Mouse (Mus musculus) spleen, adult 18-20 months (tissue): Measurements from ENCODE around the gene Manba.

Source experiments
- DNase-seq, 2 experiments: peaks; one replicate each; pipeline ENCODE4 v3.0.0; 2022; ENCODE audit warnings: mixed read lengths in 2 of 2

Manba gene

DNA sequence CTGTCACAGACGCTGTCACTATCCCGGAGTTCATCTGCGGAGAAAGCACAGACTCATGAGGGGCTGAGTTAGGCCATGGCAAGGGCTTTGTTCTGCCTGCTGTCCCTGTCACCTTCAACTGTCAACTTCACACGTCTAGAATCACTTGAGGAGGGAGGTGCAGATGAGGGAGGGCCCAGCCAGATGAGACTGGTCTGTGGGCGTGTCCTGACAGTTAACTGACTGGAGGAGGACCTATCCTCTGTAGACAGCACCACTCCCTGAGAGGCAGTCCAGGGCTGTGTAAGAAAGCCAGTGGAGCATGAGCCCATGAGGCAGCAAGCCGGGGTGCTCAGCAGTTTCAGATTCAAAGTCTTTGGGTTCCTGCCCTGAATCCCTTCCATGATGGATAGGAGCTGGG is 100.1 kb downstream of the Manba start:
- no peak for DNase-seq

DNA sequence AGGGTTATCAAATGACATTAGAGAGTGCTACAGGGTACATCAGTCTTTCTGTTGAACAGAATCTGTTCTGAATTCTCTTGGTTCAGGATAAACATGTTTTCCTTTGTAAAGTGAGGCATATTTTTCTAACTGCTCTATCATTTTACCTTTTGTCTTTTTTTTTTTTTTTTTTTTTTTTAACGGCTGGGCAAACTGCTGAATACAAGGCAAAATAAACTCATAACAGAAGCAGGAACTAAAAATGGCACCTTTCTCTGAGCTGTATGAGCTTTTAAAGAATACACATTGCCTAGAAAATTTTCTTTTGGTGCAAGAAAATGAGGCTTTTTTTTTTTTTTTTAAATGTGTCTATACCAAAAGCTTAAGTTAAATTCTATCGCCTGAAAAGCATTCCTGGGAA is 100.6 kb downstream of the Manba start:
- DNase-seq, result no peak

DNA sequence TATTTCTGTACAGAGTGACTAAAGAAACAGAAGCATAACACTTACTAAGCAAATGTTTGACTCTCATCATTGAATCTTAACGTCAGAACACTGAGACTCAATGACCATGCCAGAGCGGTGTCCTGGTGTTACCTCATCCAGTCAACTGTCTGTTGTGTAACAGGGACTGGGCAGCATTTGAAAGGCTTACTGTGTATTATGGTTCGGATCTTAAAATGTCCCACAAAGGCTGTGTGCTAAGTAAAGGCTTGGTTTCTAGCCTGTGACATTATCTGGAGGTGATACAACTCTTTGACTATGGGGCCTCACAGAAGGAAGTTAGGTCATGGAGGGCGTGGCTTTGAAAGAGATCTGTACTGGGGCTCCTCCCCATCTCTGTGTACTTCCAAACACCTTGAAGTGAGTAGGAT is 101.1 kb downstream of the Manba start:
- DNase-seq, result no peak

DNA sequence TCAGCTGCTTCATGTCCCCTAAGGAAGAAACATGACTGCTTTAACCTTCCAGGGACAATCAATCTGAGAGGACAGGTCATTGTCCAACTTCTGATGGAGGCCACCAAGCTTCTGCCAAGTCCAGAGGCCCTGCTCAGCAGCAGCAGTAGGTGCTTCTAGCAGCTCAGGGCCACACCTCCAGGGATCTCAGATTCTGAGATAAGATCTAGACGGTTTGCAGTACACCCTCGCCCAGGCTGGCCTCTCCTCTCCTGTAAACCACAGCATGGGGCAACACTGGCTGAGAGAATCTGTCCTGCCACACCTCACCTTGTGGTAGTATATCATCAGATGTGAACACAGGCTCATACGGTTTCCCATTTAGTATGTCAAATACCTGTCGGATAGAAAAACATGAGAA is 105.1 kb downstream of the Manba start:
- DNase-seq, result no peak

DNA sequence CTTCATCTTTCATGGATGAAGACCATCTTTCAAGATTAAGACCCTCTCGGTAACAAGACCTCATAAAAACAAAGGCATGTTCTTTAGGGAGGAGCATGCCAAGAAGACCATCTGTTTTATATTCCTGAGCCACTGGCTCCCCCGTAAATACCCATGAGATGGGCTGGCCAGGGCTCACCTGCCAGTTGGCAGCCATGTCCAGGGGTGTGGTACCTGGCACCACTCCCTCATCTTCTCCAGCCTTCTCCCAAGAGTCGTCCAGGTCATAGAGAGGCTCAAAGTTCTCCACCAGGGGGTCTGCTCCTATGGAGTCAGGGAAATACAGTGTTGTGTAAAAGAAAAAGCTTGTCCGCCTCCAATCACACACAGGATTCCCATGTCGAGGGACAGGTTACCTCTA is 106.0 kb downstream of the Manba start:
- no peak for DNase-seq

DNA sequence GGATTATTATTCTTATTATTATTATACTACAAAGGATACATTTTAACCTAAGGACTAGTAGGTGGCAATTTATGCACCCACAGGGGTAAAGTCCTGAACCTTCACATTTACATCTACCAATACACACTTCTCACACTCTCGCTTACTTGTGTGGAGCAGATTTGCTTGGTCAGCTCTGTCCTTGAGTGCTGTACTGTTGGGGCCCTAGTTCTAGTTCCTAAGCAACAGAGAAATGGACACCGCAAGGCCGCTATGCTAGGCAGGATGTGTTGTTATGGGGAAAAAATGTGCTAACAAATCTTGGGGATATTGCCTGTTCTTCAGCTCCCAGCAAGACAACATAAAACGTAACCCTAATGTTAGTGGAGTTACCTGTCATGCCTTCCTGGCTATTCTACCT is 106.6 kb downstream of the Manba start:
- no peak for DNase-seq

DNA sequence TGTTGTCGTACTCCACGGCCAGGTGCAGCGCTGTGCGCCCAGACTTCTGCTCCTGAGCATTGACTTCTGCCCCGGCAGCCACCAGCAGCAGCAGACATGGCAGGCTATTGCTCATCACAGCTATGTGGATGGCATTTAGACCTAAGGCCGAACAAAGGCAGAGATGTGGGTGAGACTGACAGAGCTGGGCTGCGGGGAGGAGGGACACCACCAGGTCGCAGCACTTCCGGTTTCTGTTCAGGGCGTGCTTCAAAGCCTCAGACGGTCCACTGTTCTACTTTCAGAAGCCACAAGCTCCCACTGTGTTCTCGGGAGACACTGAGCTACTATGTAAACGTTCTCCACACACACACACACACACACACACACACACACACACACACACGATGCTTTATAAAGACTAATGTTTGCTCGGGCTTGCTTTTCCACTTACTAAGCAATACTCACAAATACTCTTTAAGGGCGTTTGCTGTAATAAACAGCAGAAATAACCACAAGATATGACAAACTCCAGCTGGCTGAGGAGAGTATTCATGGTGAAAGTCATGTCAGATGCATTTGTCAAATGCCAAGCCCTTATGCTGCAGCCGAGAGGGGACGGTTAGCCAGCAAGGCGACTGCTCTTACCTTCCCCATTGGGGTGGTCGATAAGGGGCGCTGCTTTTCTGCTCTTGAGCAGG is 109.0 kb downstream of the Manba start:
- DNase-seq, result peak in 1 of 2 experiments; percentile 43

DNA sequence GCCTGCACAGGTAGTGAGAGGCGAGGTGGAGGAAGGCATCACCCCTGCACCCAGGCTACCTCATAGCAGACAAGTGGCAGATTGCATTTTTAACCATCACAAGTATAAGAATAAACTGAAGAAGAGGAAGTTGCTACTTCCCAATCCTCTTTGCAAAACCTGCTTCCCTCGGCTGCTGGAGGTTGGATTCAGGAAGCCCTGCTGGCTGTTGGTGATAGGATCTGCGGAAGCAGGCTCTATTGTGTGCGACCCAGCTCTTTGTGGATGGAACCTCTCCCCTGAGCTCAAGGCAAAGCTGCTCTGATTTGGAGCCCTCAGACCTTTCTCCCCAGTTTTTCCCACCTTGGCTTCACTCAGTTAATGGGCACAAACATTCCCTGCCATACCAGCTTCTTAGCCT is 111.6 kb downstream of the Manba start:
- DNase-seq, result no peak

DNA sequence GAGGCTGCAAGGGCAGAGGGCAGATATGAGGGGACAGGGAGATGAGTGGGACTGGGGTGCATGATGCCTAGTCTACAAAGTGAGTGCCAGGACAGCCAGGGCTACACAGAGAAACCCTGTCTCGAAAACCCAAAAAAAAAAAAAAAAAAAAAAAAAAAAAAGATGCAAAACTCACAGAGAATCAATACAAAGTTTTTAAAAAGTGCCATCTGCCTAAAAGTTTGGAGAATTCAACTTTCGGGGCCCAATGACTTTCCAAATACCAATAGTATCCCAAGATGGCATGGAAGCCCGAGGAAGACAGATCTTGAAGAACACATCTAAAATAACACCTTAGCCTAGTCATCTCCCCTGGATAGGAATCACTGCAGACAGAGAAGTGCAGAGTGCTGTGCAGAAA is 112.9 kb downstream of the Manba start:
- no peak for DNase-seq

DNA sequence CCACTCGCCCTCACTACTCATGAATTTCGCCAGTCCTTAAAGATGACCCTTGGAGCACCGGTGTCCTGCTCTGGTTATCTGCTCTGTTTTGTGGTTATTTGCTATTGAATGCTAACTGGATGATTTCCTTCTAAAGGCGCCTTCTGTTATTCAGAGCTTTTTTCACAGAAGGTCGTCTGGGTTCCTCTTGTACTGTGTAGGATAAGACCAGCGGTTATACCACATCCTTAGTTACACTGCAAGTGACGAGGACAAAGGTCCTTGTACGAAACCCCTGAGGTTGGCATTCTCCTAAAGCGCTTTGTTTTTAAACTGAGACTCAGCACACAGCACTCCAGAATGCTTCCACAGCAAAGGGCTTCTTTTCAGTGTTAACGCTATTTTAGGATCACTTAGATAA is 117.3 kb downstream of the Manba start:
- no peak for DNase-seq

DNA sequence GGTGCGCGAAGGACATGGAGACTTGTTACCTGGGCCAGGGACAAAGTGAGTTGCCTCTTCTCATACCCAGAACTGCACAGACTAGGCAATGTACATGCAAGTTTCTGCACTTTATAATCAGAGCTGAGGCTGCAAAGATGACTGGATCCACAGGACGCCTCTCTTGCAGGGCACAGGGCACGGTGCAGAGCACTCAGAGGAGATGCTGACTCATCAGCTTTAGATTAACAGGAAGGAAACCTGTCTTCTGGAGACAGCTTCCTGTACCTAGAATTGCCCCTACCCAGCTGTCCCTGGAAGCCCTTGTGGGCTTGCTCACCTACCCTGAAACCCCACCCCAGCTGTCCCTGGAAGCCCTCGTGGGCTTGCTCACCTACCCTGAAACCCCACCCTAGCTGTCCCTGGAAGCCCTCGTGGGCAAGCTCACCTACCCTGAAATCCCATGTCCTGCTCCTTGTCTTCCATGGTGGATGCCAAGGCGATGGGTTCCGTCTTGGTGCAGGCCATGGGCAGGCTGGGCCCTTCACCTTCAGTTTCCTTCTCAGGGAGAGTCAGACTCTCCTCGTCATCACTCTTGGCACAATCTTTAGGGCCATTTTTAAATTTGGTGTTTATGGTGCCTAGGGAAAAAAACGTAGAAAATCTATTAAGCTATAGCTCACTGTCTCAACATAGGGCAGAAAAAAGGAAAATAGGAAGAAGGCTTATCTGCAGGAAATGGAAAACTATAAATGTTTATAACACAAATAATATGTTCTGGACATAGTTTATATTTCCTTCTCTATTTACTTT is 119.4 kb downstream of the Manba start:
- no peak for DNase-seq

DNA sequence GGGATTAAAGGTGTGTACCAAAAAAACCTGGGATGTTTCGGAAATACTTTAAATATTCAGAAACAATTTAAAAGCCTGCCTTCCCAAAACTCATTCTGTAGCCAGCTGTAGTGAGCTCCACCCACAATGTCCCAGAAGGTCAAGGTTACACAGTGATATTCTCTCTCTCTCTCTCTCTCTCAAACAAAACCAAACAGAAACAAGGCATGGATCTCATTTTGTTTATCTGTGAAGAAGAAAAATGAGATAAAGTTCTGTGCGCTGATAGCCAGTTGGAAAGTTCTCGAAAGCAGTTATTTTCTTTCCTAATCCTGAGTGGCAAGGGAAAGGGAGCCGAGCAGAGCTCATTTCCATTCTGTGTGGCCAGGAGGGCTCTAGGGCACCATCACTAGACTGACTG is 120.1 kb downstream of the Manba start:
- DNase-seq, result no peak

DNA sequence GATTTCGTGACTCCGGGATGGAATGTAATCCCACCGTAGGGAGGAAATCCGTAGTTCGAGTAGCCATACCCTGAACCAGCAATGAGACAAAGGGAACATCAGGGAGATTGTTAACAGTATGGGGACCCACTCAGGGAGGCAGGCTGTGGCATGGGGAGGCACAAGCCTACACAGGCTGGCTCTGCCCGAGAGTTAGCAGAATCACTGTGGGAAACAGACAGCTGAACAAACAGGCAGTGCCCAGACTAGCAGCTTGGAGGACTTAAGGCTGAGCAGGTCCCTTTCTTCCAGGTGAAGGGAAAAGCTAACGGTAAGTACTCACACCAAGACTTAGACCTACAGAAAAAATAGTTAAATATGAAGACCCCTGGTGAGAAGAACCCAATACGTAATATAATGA is 121.2 kb downstream of the Manba start:
- DNase-seq, result no peak

DNA sequence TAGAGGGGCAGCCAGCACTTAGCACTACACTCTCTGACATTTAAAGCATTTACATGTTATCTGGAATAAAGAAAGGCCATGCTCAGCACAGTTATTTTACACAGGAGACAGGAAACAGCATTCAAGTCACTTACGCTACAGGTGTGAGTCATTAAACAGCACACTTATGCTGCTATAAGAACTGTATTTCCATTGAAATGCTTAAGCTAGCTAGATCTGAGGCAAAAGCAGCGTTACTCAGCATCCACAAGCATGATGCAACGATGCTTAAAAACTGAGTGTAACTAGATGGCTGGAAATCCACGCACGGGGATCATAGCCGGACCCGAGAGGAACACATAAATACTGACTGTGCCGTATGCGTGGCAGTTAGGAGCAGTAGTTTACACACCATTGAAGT is 121.6 kb downstream of the Manba start:
- DNase-seq, result no peak

DNA sequence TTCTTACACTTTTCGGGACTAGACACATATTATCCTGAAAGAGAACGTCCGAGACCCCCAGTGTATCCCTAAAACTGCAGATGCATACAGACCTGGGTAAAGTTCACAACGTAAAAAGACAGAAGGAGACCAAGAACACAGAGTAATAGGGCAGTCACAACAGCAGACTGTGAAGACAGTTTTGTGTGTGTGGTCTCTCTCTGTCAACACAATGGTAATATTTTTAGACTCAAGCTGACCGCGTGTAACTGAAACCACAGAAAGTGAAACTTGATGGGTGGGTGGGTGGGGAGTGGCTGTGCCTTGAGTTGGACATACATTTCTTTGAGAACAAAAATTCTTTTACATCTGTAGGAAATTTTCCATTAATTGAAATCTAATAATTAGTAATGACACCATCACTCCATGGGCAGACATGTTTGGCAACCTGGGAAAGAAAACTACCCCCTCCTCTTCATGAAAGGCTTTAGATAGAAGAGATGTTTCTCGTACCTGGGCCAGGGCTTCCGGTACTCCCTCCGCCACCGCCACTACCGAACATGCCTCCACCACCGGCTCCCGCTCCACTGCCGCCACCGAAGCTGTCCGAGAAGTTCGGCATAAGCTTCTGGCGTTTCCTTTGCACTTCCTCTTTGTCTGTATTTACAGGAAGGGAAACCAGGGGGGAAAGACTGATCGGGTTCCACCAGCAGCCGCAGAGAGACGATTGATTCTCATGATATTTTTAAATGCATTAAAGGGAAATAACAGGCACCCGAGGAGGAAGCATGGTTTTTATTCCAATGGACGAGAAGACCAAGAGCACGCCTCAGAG is 122.5 kb downstream of the Manba start:
- peak; percentile 53 to 60 for DNase-seq

DNA sequence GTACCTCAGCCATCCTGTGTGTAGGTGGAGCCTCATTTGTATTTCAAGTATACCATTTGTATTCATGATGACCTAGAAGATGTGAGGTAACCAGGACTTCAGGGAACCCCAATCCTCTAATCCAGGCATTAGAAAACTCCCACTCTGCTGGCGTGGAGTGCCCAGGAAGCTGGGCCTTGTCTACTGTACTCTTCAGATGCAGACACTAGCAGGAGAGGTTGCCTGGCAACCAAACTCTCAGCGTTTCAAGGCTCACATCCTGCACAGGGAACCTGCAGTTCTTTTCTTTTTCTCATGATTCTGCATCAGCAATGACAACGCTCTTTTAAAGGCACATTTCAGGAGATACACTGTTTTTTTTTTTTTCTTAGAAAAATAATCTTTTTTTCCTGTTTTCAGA is 124.8 kb downstream of the Manba start:
- DNase-seq, result no peak

DNA sequence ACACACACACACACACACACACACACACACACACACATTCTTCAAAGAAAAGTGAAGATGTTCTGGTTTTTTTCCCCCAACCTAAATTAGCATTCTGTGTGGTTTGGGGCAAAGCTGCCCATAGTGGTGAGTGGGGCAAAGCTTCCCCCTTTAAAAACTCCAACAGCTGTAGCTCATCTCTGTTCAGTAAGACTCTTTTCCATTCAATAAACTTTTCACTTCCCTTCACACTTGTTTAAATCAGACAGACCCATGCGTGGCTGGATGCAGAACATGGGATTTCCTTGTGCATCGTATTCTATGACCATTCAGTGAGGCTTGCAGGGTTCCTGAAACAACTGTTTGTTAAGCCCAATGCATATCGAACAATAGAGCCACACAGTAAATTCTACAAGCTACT is 129.0 kb downstream of the Manba start:
- DNase-seq, result no peak

DNA sequence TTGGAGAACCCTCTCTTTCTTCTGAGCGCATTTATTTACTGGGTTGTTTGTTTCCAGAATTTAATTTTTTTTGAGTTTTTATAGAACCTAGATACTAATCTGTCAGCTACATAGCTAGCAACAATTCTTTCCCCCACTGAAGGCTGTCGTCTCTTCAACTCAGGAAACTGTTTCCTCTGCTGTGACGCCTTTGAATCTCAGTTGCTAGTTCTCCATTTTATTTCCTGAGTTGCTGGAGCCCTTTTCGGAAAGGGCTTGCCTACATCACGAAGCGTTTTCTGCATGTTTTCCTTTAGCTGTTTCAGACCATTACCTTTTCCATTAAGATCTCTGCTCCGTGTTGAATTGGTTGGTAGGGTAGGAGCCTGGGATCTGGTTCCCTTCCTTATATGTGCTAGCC is 131.3 kb downstream of the Manba start:
- DNase-seq, result no peak
